Mouse (Mus musculus) testis, adult 2 months (tissue): ENCODE measurements around the gene Ppil1. TPM values are rescaled to one million over a fixed set of nuclear protein-coding genes. Genes with fewer than 3 reads are reported as not detected.
"Not testable (repeated sequence)": the region's sequence is repeated elsewhere in the genome, so short reads cannot be mapped to it uniquely, and the experiment has no call there.

Experiments
- H3K27ac ChIP-seq: fragments of 200-500 bp; 2 replicates; pipeline ENCODE4 v1.5.1; 2012; ENCODE audit warnings: low read depth, low read length; ENCODE audit not compliant: control insufficient read depth, insufficient read depth
- H3K27me3 ChIP-seq: fragments of 200-500 bp; 2 replicates; pipeline ENCODE4 v1.6.1; 2012; ENCODE audit warnings: mild to moderate bottlenecking, low read length, moderate library complexity; ENCODE audit not compliant: control insufficient read depth, insufficient read depth
- H3K36me3 ChIP-seq: fragments of 200-500 bp; 2 replicates; pipeline ENCODE4 v1.6.1; 2012; ENCODE audit warnings: mild to moderate bottlenecking, low read length; ENCODE audit not compliant: control insufficient read depth, insufficient read depth
- H3K4me1 ChIP-seq: fragments of 200-500 bp; 2 replicates; pipeline ENCODE4 v1.6.1; 2012; ENCODE audit warnings: low read length; ENCODE audit not compliant: control insufficient read depth, insufficient read depth
- H3K4me3 ChIP-seq: fragments of 200-500 bp; 2 replicates; pipeline ENCODE4 v1.5.1; 2012; ENCODE audit warnings: low read depth, mild to moderate bottlenecking, low read length, moderate library complexity, mixed read lengths; ENCODE audit not compliant: control insufficient read depth
- CTCF ChIP-seq: fragments of 200-500 bp; IDR thresholded peaks from 2 replicates; pipeline ENCODE4 v1.5.1; 2012; ENCODE audit warnings: low read depth, mild to moderate bottlenecking, inconsistent platforms, low read length, moderate library complexity; ENCODE audit not compliant: control insufficient read depth, insufficient read depth, insufficient replicate concordance
- POLR2A ChIP-seq: fragments of 200-500 bp; IDR thresholded peaks from 2 replicates; pipeline ENCODE4 v1.6.1; 2012; ENCODE audit warnings: low read depth, mild to moderate bottlenecking, inconsistent platforms, low read length, moderate library complexity; ENCODE audit not compliant: control insufficient read depth
- polyA plus RNA-seq: library from polyadenylated mRNA; depleted of rRNA; stranded (reverse); fragments of >200 nt; gene quantifications from 2 replicates; pipeline ENCODE4 v1.2.3, GENCODE M21; 2012

Gene Ppil1
- polyA plus RNA-seq, 1 experiment = 12.2 TPM

- H3K27ac ChIP-seq = no peak overlapping the region
- H3K27me3 ChIP-seq = no peaks in the 10 kb centered on the region
- H3K36me3 ChIP-seq = no peaks in the 10 kb centered on the region; the same call in 1 of the 2 replicates
- H3K4me3 ChIP-seq = no peak overlapping the region
- H3K4me1 ChIP-seq = 0 out of 2 replicates have a peak, but pooled peaks cover under 1% of the 10 kb centered on the region
- no peak for TF ChIP-seq CTCF
- no peak for TF ChIP-seq POLR2A
Measured at GRCm38 (mm10) chr17:29258025-29258558, 5.9 kb downstream of the Ppil1 start.

GRCm38 (mm10) chr17:29257001-29257511, 6.9 kb downstream of the Ppil1 start:
- H3K36me3 ChIP-seq = no peaks in the 10 kb centered on the region; the same call in 1 of the 2 replicates
- H3K27me3 ChIP-seq = no peaks in the 10 kb centered on the region
- no peak for TF ChIP-seq POLR2A
- TF ChIP-seq CTCF = no peak
- H3K27ac ChIP-seq = no peak overlapping the region
- H3K4me3 ChIP-seq = no peak overlapping the region
- H3K4me1 ChIP-seq = no peaks in the 10 kb centered on the region

- Histone ChIP-seq H3K4me1 (no peaks in the 10 kb centered on the region), H3K27ac (no peak overlapping the region)
- TF ChIP-seq CTCF (no peak), POLR2A (no peak)
Measured at GRCm38 (mm10) chr17:29256507-29256906, 7.5 kb downstream of the Ppil1 start.

GRCm38 (mm10) chr17:29254784-29255183, 9.2 kb downstream of the Ppil1 start:
- not testable (repeated sequence) for H3K27me3 ChIP-seq, H3K4me3 ChIP-seq, H3K4me1 ChIP-seq, H3K36me3 ChIP-seq, H3K27ac ChIP-seq

More at GRCm38 (mm10) chr17:29256507-29256906, 7.5 kb downstream of the Ppil1 start:
- Histone ChIP-seq H3K4me3 (no peak overlapping the region), H3K27me3 (no peaks in the 10 kb centered on the region), H3K36me3 (no peaks in the 10 kb centered on the region; the same call in 1 of the 2 replicates)

- Histone ChIP-seq H3K27ac (no peak overlapping the region), H3K4me1 (no peaks in the 10 kb centered on the region), H3K36me3 (peaks cover 2% of the 10 kb centered on the region), H3K27me3 (no peaks in the 10 kb centered on the region), H3K4me3 (no peak overlapping the region)
- TF ChIP-seq CTCF = no peak
- TF ChIP-seq POLR2A = no peak
Measured at GRCm38 (mm10) chr17:29253684-29254083, 10.3 kb downstream of the Ppil1 start.

GRCm38 (mm10) chr17:29253236-29253635, 10.8 kb downstream of the Ppil1 start:
- TF ChIP-seq POLR2A (no peak), CTCF (no peak)
- H3K4me3 ChIP-seq = no peak overlapping the region
- H3K36me3 ChIP-seq = peaks cover 2% of the 10 kb centered on the region
- no peaks in the 10 kb centered on the region for H3K4me1 ChIP-seq
- no peaks in the 10 kb centered on the region for H3K27me3 ChIP-seq
- no peak overlapping the region for H3K27ac ChIP-seq

GRCm38 (mm10) chr17:29251608-29252390, 12.2 kb downstream of the Ppil1 start:
- H3K4me3 ChIP-seq = no peak overlapping the region
- TF ChIP-seq CTCF (no peak), POLR2A (no peak)
- H3K4me1 ChIP-seq = no peaks in the 10 kb centered on the region
- no peaks in the 10 kb centered on the region for H3K27me3 ChIP-seq
- H3K36me3 ChIP-seq = peaks cover 2% of the 10 kb centered on the region
- H3K27ac ChIP-seq = no peak overlapping the region

- H3K4me1 ChIP-seq, H3K27ac ChIP-seq, H3K27me3 ChIP-seq, H3K4me3 ChIP-seq, H3K36me3 ChIP-seq: not testable (repeated sequence)
Measured at GRCm38 (mm10) chr17:29251006-29251405, 13.0 kb downstream of the Ppil1 start.
